Mouse (Mus musculus): ENCODE measurements around the gene Dusp11. TPM values are rescaled to one million over a fixed set of nuclear protein-coding genes. Genes with fewer than 3 reads are reported as not detected.
"Not testable (repeated sequence)": the region's sequence is repeated elsewhere in the genome, so short reads cannot be mapped to it uniquely, and the experiment has no call there.

Dusp11 gene
- total RNA-seq, 2 experiments from 2014 or later, result 29.2 to 36.5 TPM

GRCm38 (mm10) chr6:85927476-85928464 lies 33.7 kb downstream of the Dusp11 start:
- no peak for TF ChIP-seq CTCF (IDR thresholded peaks at IDR 0.05)
- Histone ChIP-seq H3K4me3 (no peak overlapping the region), H3K27ac (no peak overlapping the region)
- no peak for DNase-seq
- intact Hi-C loops (cut with DNase I), result no loop called here

- no peak for TF ChIP-seq CTCF (IDR thresholded peaks at IDR 0.05)
- Histone ChIP-seq H3K27ac (no peak overlapping the region), H3K4me3 (no peak overlapping the region)
- intact Hi-C loops (cut with DNase I), result no loop called here
- DNase-seq, result no peak
These were observed 34.8 kb downstream of the Dusp11 start for GRCm38 (mm10) chr6:85926709-85927108.

- Histone ChIP-seq H3K27ac (no peak overlapping the region), H3K4me3 (no peak overlapping the region)
- intact Hi-C loops (cut with DNase I), result no loop called here
- no peak for DNase-seq
- no peak for TF ChIP-seq CTCF (IDR thresholded peaks at IDR 0.05)
These were observed 37.8 kb downstream of the Dusp11 start for GRCm38 (mm10) chr6:85923643-85924042.

GRCm38 (mm10) chr6:85919401-85919800 lies 42.1 kb downstream of the Dusp11 start:
- intact Hi-C loops (cut with DNase I), result loop anchor here (10.0 kb wide), 1 partner anchor 335 kb away; the partner anchor contains the start of gene Alms1
- DNase-seq, result no peak

GRCm38 (mm10) chr6:85918341-85918740 lies 43.1 kb downstream of the Dusp11 start:
- not testable (repeated sequence) for DNase-seq, H3K4me3 ChIP-seq, H3K27ac ChIP-seq
- intact Hi-C loops (cut with DNase I), result loop anchor here (10.0 kb wide), 1 partner anchor 334 kb away; the partner anchor contains the start of gene Alms1

More at GRCm38 (mm10) chr6:85919401-85919800, 42.1 kb downstream of the Dusp11 start:
- no peak for TF ChIP-seq CTCF (IDR thresholded peaks at IDR 0.05)
- Histone ChIP-seq H3K27ac (no peak overlapping the region), H3K4me3 (no peak overlapping the region)

- TF ChIP-seq CTCF (IDR thresholded peaks at IDR 0.05), result no peak
- Histone ChIP-seq H3K27ac (peak overlapping the region; percentile 92), H3K4me3 (peak overlapping the region; percentile 77)
- intact Hi-C loops (cut with DNase I), result loop anchor here (10.0 kb wide), 1 partner anchor 332 kb away; the partner anchor contains the start of gene Alms1
- no peak for DNase-seq
These were observed 44.9 kb downstream of the Dusp11 start for GRCm38 (mm10) chr6:85916596-85916995.

GRCm38 (mm10) chr6:85915539-85916513 lies 45.6 kb downstream of the Dusp11 start, which contains the start of gene Nat8f1:
Gene Nat8f1 (minus strand): TSS chr6:85915687.
- intact Hi-C loops (cut with DNase I), result loop anchor here (2.0 to 10.0 kb wide), 2 partner anchors 45 to 331 kb away; partner anchors contain the start of genes Alms1 and Dusp11
- peak; percentile 92 for DNase-seq
- peak; percentile 71 for TF ChIP-seq CTCF (IDR thresholded peaks at IDR 0.05)
- Histone ChIP-seq H3K27ac (peak within 1 kb of the TSS; percentile 92), H3K4me3 (peak within 1 kb of the TSS; percentile 77)

GRCm38 (mm10) chr6:85915141-85915538 lies 46.3 kb downstream of the Dusp11 start:
- TF ChIP-seq CTCF (IDR thresholded peaks at IDR 0.05), result no peak
- Histone ChIP-seq H3K4me3 (peak overlapping the region; percentile 77), H3K27ac (peak overlapping the region; percentile 92)
- DNase-seq, result no peak
- intact Hi-C loops (cut with DNase I), result loop anchor here (2.0 to 10.0 kb wide), 2 partner anchors 46 to 330 kb away; partner anchors contain the start of genes Alms1 and Dusp11

GRCm38 (mm10) chr6:85911587-85911986 lies 49.9 kb downstream of the Dusp11 start, which contains the start of gene Tprkb:
Gene Tprkb (plus strand): TSS chr6:85911865.
- intact Hi-C loops (cut with DNase I), result loop anchor here (10.0 kb wide), 1 partner anchor 327 kb away; the partner anchor contains the start of gene Alms1
- Histone ChIP-seq H3K27ac (no peak within 1 kb of the TSS), H3K4me3 (no peak within 1 kb of the TSS)
- no peak for DNase-seq
- no peak for TF ChIP-seq CTCF (IDR thresholded peaks at IDR 0.05)

- Histone ChIP-seq H3K4me3 (no peak overlapping the region), H3K27ac (no peak overlapping the region)
- DNase-seq, result no peak
- intact Hi-C loops (cut with DNase I), result loop anchor here (10.0 kb wide), 1 partner anchor 325 kb away; the partner anchor contains the start of gene Alms1
- TF ChIP-seq CTCF (IDR thresholded peaks at IDR 0.05), result no peak
These were observed 51.8 kb downstream of the Dusp11 start for GRCm38 (mm10) chr6:85909704-85910103.

GRCm38 (mm10) chr6:85908341-85908740 lies 53.1 kb downstream of the Dusp11 start:
- no peak overlapping the region for H3K27ac ChIP-seq
- intact Hi-C loops (cut with DNase I), result no loop called here
- no peak for DNase-seq
- no peak for TF ChIP-seq CTCF (IDR thresholded peaks at IDR 0.05)
- H3K4me3 ChIP-seq, result no peak overlapping the region

- intact Hi-C loops (cut with DNase I); H3K4me3 ChIP-seq; H3K27ac ChIP-seq: not testable (repeated sequence)
- DNase-seq, result peak; percentile 26
These were observed 54.5 kb downstream of the Dusp11 start for GRCm38 (mm10) chr6:85906911-85907351.
